Mouse (Mus musculus): Measurements from ENCODE around the gene Pias4.

GRCm38 (mm10) chr10:81202978-81203720 lies 35.4 kb upstream of the Pias4 start:
- TF ChIP-seq CTCF (IDR thresholded peaks at IDR 0.05; ENCODE audit: low read depth, low read length) (peak; percentile 47), EP300 (IDR thresholded peaks at IDR 0.05; ENCODE audit: insufficient read depth, low read depth, low read length) (no peak)
